Mouse (Mus musculus) heart, postnatal 4 days (tissue): ENCODE measurements around the gene Cd300ld5. TPM values are rescaled to one million over a fixed set of nuclear protein-coding genes. Genes with fewer than 3 reads are reported as not detected.
A peak's percentile ranks its signal among the peaks of the same experiment; 100 is the strongest.
"Not testable (repeated sequence)": the region's sequence is repeated elsewhere in the genome, so short reads cannot be mapped to it uniquely, and the experiment has no call there.

ENCODE experiments used
- DNase-seq: peaks from one replicate; pipeline ENCODE4 v3.0.0; 2021
- total RNA-seq, 2 experiments: library from RNA; stranded (reverse); gene quantifications; 2 replicates each; pipeline ENCODE4 v1.2.3; 2021

Gene Cd300ld5
- total RNA-seq, 2 experiments from 2014 or later, result 0.79 TPM; not detected in 1

- no peak for DNase-seq
These were observed 10.7 kb upstream of the Cd300ld5 start, which contains the start of gene Cd300ld3 for GRCm38 (mm10) chr11:115048259-115048658. Gene Cd300ld3 (minus strand): TSS chr11:115048409.

- not testable (repeated sequence) for DNase-seq
These were observed 10.7 kb downstream of the Cd300ld5 start, which contains the start of gene Cd300ld4 for GRCm38 (mm10) chr11:115026912-115027311. Gene Cd300ld4 (minus strand): TSS chr11:115027012.

- not testable (repeated sequence) for DNase-seq
These were observed 21.5 kb downstream of the Cd300ld5 start, which contains the start of gene Cd300ld2 for GRCm38 (mm10) chr11:115016093-115016492. Gene Cd300ld2 (minus strand): TSS chr11:115016193.

GRCm38 (mm10) chr11:115004070-115004469 is 33.5 kb downstream of the Cd300ld5 start:
- DNase-seq, result no peak

GRCm38 (mm10) chr11:115001474-115002040 is 36.0 kb downstream of the Cd300ld5 start, which contains the start of gene Cd300c2:
Gene Cd300c2 (minus strand): TSS chr11:115001880.
- DNase-seq, result no peak

GRCm38 (mm10) chr11:114989793-114990192 is 47.8 kb downstream of the Cd300ld5 start, which contains the start of gene Cd300ld:
Gene Cd300ld (minus strand): TSS chr11:114989922.
- DNase-seq, result no peak

GRCm38 (mm10) chr11:114981866-114982265 is 55.7 kb downstream of the Cd300ld5 start:
- DNase-seq, result peak; percentile 8

Other genes starting within 250 kb of the Cd300ld5 start
- gene Btbd17, start 241.8 kb downstream of the Cd300ld5 start, total RNA-seq, result under 1 TPM; 0.17 to 0.25 TPM
- gene Gpr142, start 238.8 kb downstream of the Cd300ld5 start, total RNA-seq, result not detected
- 10 to 100 TPM; 11.9 to 12.1 TPM for gene Gprc5c, start 186.6 kb downstream of the Cd300ld5 start, total RNA-seq
- gene Cd300a, start 147.7 kb downstream of the Cd300ld5 start, total RNA-seq, result under 1 TPM; 0.79 to 0.83 TPM
- under 1 TPM; 0.19 to 0.32 TPM for gene Cd300lb, start 103.4 kb downstream of the Cd300ld5 start, total RNA-seq
- gene Cd300c, start 68.6 kb downstream of the Cd300ld5 start, total RNA-seq, result not detected
- gene Cd300ld, start 47.8 kb downstream of the Cd300ld5 start, total RNA-seq, result under 1 TPM; 0.29 to 0.41 TPM
- 1 to 10 TPM in 1 of 2 experiments, under 1 TPM in 1; 0.97 to 1.1 TPM for gene Cd300c2, start 35.9 kb downstream of the Cd300ld5 start, total RNA-seq
- not detected for gene Cd300ld2, start 21.6 kb downstream of the Cd300ld5 start, total RNA-seq
- not detected for gene Cd300ld4, start 10.8 kb downstream of the Cd300ld5 start, total RNA-seq
- gene Cd300ld3, start 10.6 kb upstream of the Cd300ld5 start, total RNA-seq, result 1 to 10 TPM; 1.6 to 2.2 TPM
- under 1 TPM in 1 of 2 experiments, not detected in 1; 0.11 TPM for gene Cd300e, start 24.4 kb upstream of the Cd300ld5 start, total RNA-seq
- 1 to 10 TPM; 1.0 to 1.1 TPM for gene Rab37, start 53.7 kb upstream of the Cd300ld5 start, total RNA-seq
- under 1 TPM; 0.31 to 0.52 TPM for gene Cd300lf, start 96.2 kb upstream of the Cd300ld5 start, total RNA-seq
- gene Slc9a3r1, start 125.6 kb upstream of the Cd300ld5 start, total RNA-seq, result 10 to 100 TPM; 13.9 to 15.3 TPM
- gene Tmem104, start 149.7 kb upstream of the Cd300ld5 start, total RNA-seq, result 1 to 10 TPM; 5.2 to 9.3 TPM
- 10 to 100 TPM; 11.9 to 12.0 TPM for gene Nat9, start 150.1 kb upstream of the Cd300ld5 start, total RNA-seq
- under 1 TPM; 0.12 to 0.18 TPM for gene Grin2c, start 229.5 kb upstream of the Cd300ld5 start, total RNA-seq
- gene Fdxr, start 239.3 kb upstream of the Cd300ld5 start, total RNA-seq, result 1 to 10 TPM; 7.5 to 9.5 TPM